Mouse (Mus musculus) embryonic facial prominence, embryonic 14.5 days (tissue): ENCODE data around the gene Phf21a. TPM values are rescaled to one million over a fixed set of nuclear protein-coding genes. Genes with fewer than 3 reads are reported as not detected.

Experiments used
- ATAC-seq: fragments of 200-750 bp; cut with Nextera tagmentation; 2 replicates; pipeline ENCODE4 v1.8.0; 2017; ENCODE audit warnings: low read depth, moderate number of reproducible peaks, moderate TSS enrichment
- DNase-seq: peaks from one replicate; pipeline ENCODE4 v3.0.0-alpha.2; 2015; ENCODE audit warnings: low spot score
- H3K27ac ChIP-seq: fragments of 300-500 bp; sonication (generic); replicated peaks from 2 replicates; pipeline ENCODE4 v1.5.1; 2014; ENCODE audit warnings: low read depth, mild to moderate bottlenecking, low read length, moderate library complexity
- H3K27me3 ChIP-seq: fragments of 300-500 bp; sonication (generic); replicated peaks from 2 replicates; pipeline ENCODE4 v1.6.1; 2014; ENCODE audit warnings: low read length; ENCODE audit not compliant: control insufficient read depth, insufficient read depth
- H3K36me3 ChIP-seq: fragments of 300-500 bp; sonication (generic); 2 replicates; pipeline ENCODE4 v1.6.1; 2014; ENCODE audit warnings: low read length, mixed read lengths; ENCODE audit not compliant: control insufficient read depth, insufficient read depth
- H3K4me1 ChIP-seq: fragments of 300-500 bp; sonication (generic); 2 replicates; pipeline ENCODE4 v1.6.1; 2014; ENCODE audit warnings: antibody characterized with exemption, low read length; ENCODE audit not compliant: control insufficient read depth, insufficient read depth
- H3K4me2 ChIP-seq: fragments of 300-500 bp; sonication (generic); 2 replicates; pipeline ENCODE4 v1.6.1; 2014; ENCODE audit warnings: low read depth, mild to moderate bottlenecking, low read length, moderate library complexity, mixed read lengths
- H3K4me3 ChIP-seq: fragments of 300-500 bp; sonication (generic); 2 replicates; pipeline ENCODE4 v1.5.1; 2014; ENCODE audit warnings: low read depth, mild to moderate bottlenecking, low read length
- H3K9ac ChIP-seq: fragments of 300-500 bp; sonication (generic); 2 replicates; pipeline ENCODE4 v1.6.1; 2014; ENCODE audit warnings: low read depth, mild to moderate bottlenecking, low read length, moderate library complexity, mixed read lengths
- H3K9me3 ChIP-seq: fragments of 300-500 bp; sonication (generic); 2 replicates; pipeline ENCODE4 v1.6.1; 2016; ENCODE audit warnings: low read length; ENCODE audit not compliant: control insufficient read depth
- WGBS: fragments of 180-500 bp; shearing (Covaris S2); extraction: QIAGEN DNeasy Blood & Tissue Kit; methylation state at CpG from one replicate; pipeline ENCODE4 v1.1.7; 2014; 5-methylcytosine and 5-hydroxymethylcytosine counted together
- polyA plus RNA-seq: library from polyadenylated mRNA; unstranded; fragments of >200 nt; fragmentation: Nextera tagmentation; extraction: Ambion mirVana; gene quantifications from 2 replicates; pipeline ENCODE4 v1.2.1, GENCODE M21; 2014

Phf21a gene
- polyA plus RNA-seq, 1 experiment from 2014 or later: 24.8 TPM

GRCm38 (mm10) chr2:92331410-92331809 is 238.5 kb downstream of the Phf21a start:
- H3K9me3 ChIP-seq: no peaks in the 10 kb centered on the region
- H3K9ac ChIP-seq: no peak overlapping the region
- peaks cover 87% of the 10 kb centered on the region for H3K36me3 ChIP-seq

DNA sequence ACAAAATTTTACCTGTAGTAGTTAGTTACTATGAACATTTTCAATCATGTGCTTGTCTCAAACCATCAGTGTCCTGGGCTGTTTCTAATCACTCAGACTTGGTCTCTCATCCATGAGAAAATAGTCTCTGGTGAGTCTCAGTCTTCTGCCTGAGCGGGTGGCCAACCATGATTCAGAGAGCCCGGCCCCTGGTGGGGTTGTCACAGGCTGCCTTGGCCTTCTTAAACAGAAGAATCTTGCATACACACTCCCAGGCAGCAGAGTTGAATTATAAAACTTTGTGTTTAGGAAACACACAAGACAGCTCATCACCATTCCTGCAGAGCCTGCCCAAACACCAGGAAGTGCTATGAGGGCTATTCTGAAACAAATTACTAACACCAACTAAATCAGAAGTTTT is 239.0 kb downstream of the Phf21a start:
- no peaks in the 10 kb centered on the region for H3K27me3 ChIP-seq
- no peaks in the 10 kb centered on the region for H3K4me1 ChIP-seq
- no peak overlapping the region for H3K9ac ChIP-seq
- H3K4me2 ChIP-seq: no peak overlapping the region
- H3K36me3 ChIP-seq: peaks cover 89% of the 10 kb centered on the region
- H3K9me3 ChIP-seq: no peaks in the 10 kb centered on the region
- DNase-seq: no peak
- no peak overlapping the region for H3K27ac ChIP-seq
- no peak overlapping the region for H3K4me3 ChIP-seq
- ATAC-seq: no peak
- 93% methylated on average over 2 of the region's 2 CpGs for WGBS

More at GRCm38 (mm10) chr2:92331410-92331809, 238.5 kb downstream of the Phf21a start:
- Histone ChIP-seq H3K4me1 (no peaks in the 10 kb centered on the region), H3K4me2 (no peak overlapping the region), H3K4me3 (no peak overlapping the region), H3K27ac (no peak overlapping the region), H3K27me3 (no peaks in the 10 kb centered on the region)
- peak; percentile 67 for DNase-seq
- no peak for ATAC-seq
- 79% methylated on average over 2 of the region's 2 CpGs for WGBS

GRCm38 (mm10) chr2:92342418-92342817 is 249.5 kb downstream of the Phf21a start:
- no peak for DNase-seq

GRCm38 (mm10) chr2:92347191-92347590 is 254.3 kb downstream of the Phf21a start:
- no peaks in the 10 kb centered on the region for H3K4me1 ChIP-seq
- no peak overlapping the region for H3K27ac ChIP-seq
- H3K4me2 ChIP-seq: no peak overlapping the region
- H3K9me3 ChIP-seq: no peaks in the 10 kb centered on the region
- ATAC-seq (no peak), DNase-seq (no peak)
- H3K27me3 ChIP-seq: no peaks in the 10 kb centered on the region
- peaks cover 71% of the 10 kb centered on the region for H3K36me3 ChIP-seq
- H3K4me3 ChIP-seq: no peak overlapping the region
- H3K9ac ChIP-seq: no peak overlapping the region
- 94% methylated on average over 2 of the region's 2 CpGs for WGBS

More at GRCm38 (mm10) chr2:92342418-92342817, 249.5 kb downstream of the Phf21a start:
- H3K27ac ChIP-seq: no peak overlapping the region
- H3K4me3 ChIP-seq: no peak overlapping the region
- H3K4me2 ChIP-seq: no peak overlapping the region
- no peaks in the 10 kb centered on the region for H3K4me1 ChIP-seq
- no peak overlapping the region for H3K9ac ChIP-seq
- ATAC-seq: no peak
- H3K36me3 ChIP-seq: peaks cover 53% of the 10 kb centered on the region
- H3K27me3 ChIP-seq: no peaks in the 10 kb centered on the region
- no peaks in the 10 kb centered on the region for H3K9me3 ChIP-seq

DNA sequence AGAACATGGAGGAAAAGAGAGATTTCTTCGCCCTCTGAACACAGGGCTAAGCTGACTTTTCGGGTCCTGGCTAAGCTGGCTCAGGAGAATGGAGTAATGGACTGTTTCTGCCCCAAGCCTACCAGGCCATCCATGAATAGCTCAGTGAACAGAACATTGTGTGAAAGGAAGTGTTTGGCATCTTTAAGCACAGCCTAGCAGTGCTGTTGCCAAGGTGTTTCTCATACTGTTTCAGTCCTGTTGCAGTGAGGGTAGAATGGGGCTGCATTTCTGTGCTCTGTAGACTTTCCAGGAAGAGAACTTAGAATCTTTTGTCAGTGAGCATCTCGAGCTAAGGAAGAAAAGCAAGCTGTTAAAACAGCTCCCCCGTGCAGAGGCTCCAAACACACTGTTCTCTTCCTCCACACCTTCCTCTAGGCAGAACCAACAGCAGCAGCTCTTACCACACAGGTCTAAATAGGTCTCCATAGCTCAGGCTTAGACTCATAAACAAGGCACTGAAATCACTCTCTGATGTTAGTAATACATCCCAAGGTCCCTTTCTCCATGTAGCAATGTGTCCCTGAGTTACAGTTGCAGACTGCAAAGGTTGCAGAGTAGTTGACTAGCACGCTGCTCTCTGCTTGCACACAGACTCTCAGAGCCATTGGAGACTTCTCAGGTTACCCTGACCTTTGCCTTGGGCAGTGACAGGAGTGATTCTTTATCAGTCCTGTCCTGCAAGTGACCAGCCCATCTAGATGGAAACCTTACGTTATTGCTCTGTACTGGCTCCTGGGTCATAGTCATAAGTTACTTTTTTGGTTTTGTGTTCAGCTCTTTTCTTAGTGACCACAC is 256.9 kb downstream of the Phf21a start:
- no peak overlapping the region for H3K9ac ChIP-seq
- peaks cover 78% of the 10 kb centered on the region for H3K36me3 ChIP-seq

GRCm38 (mm10) chr2:92350686-92351085 is 257.8 kb downstream of the Phf21a start:
- Histone ChIP-seq H3K4me2 (no peak overlapping the region), H3K27ac (no peak overlapping the region), H3K9ac (no peak overlapping the region), H3K4me1 (no peaks in the 10 kb centered on the region), H3K9me3 (no peaks in the 10 kb centered on the region), H3K27me3 (no peaks in the 10 kb centered on the region), H3K4me3 (no peak overlapping the region), H3K36me3 (peaks cover 75% of the 10 kb centered on the region)
- DNase-seq (no peak), ATAC-seq (no peak)
- WGBS: 58% methylated on average over 5 of the region's 5 CpGs

More for the DNA sequence above, 256.9 kb downstream of the Phf21a start:
- no peak for DNase-seq
- Histone ChIP-seq H3K27ac (no peak overlapping the region), H3K27me3 (no peaks in the 10 kb centered on the region), H3K4me1 (no peaks in the 10 kb centered on the region), H3K9me3 (no peaks in the 10 kb centered on the region), H3K4me3 (no peak overlapping the region), H3K4me2 (no peak overlapping the region)
- 60% methylated on average over 6 of the region's 6 CpGs for WGBS
- no peak for ATAC-seq

- no peak overlapping the region for H3K4me3 ChIP-seq
- peaks cover 75% of the 10 kb centered on the region for H3K36me3 ChIP-seq
- H3K27ac ChIP-seq: no peak overlapping the region
- H3K27me3 ChIP-seq: no peaks in the 10 kb centered on the region
- H3K9me3 ChIP-seq: no peaks in the 10 kb centered on the region
- no peak overlapping the region for H3K9ac ChIP-seq
- no peak for ATAC-seq
- H3K4me1 ChIP-seq: no peaks in the 10 kb centered on the region
- 57% methylated on average over 5 of the region's 5 CpGs for WGBS
- H3K4me2 ChIP-seq: no peak overlapping the region
- no peak for DNase-seq
These were observed 260.5 kb downstream of the Phf21a start for GRCm38 (mm10) chr2:92353402-92353801.

DNA sequence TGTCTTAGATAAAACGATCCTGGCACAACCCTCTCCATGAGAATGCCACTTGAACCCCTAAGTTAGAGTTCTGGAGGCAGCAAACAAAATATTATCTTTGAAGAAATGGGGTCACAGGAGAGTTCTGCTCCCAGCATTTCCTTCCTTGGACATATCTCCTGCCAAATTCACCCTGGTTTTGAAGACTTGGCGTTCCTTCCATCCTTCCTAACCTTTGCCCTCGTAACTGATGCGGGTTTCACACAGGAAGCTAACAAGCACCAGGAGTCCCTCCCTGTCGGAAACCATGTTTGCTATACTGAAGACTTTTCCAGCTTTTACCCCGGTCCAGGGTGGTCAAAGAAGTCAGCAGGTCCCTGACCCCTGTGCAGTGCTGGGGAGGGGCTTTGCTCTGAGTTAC is 261.3 kb downstream of the Phf21a start:
- H3K9ac ChIP-seq: no peak overlapping the region
- H3K27ac ChIP-seq: no peak overlapping the region
- H3K4me1 ChIP-seq: no peaks in the 10 kb centered on the region
- no peak overlapping the region for H3K4me3 ChIP-seq
- H3K36me3 ChIP-seq: peaks cover 75% of the 10 kb centered on the region
- H3K27me3 ChIP-seq: no peaks in the 10 kb centered on the region
- H3K9me3 ChIP-seq: no peaks in the 10 kb centered on the region
- WGBS: 53% methylated on average over 6 of the region's 6 CpGs
- ATAC-seq (no peak), DNase-seq (no peak)
- H3K4me2 ChIP-seq: no peak overlapping the region

DNA sequence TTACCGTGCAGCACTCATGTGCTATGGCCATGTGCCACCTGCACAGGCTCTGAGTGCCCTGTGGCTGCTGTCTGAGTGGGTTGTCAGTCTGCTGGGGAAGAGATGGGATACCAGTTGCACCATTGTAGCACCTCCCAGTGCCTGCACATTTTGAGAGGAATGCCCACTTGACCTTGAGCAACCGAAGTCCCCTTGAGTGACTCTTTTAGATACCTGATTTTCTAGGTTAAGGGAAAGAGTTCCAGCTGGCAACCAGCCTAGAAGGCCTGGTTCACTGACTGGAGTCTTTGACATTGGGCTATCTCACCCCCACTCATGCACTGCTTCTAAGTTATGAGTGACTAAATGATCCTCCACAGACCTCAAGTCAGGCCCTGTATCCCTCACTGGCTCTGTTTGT is 266.4 kb downstream of the Phf21a start:
- Histone ChIP-seq H3K36me3 (peaks cover 77% of the 10 kb centered on the region), H3K27me3 (no peaks in the 10 kb centered on the region), H3K9me3 (no peaks in the 10 kb centered on the region), H3K4me2 (no peak overlapping the region), H3K27ac (no peak overlapping the region), H3K4me3 (no peak overlapping the region), H3K4me1 (no peaks in the 10 kb centered on the region), H3K9ac (no peak overlapping the region)
- 89% methylated on average over 2 of the region's 2 CpGs for WGBS
- ATAC-seq (no peak), DNase-seq (no peak)
